Mouse (Mus musculus): ENCODE data around the gene Pla2g5. TPM values are rescaled to one million over a fixed set of nuclear protein-coding genes. Genes with fewer than 3 reads are reported as not detected.
A peak's percentile ranks its signal among the peaks of the same experiment; 100 is the strongest.
"Not testable (repeated sequence)": the region's sequence is repeated elsewhere in the genome, so short reads cannot be mapped to it uniquely, and the experiment has no call there.

Gene Pla2g5
- polyA plus RNA-seq, 1 experiment from 2014 or later = 0.87 TPM

DNA sequence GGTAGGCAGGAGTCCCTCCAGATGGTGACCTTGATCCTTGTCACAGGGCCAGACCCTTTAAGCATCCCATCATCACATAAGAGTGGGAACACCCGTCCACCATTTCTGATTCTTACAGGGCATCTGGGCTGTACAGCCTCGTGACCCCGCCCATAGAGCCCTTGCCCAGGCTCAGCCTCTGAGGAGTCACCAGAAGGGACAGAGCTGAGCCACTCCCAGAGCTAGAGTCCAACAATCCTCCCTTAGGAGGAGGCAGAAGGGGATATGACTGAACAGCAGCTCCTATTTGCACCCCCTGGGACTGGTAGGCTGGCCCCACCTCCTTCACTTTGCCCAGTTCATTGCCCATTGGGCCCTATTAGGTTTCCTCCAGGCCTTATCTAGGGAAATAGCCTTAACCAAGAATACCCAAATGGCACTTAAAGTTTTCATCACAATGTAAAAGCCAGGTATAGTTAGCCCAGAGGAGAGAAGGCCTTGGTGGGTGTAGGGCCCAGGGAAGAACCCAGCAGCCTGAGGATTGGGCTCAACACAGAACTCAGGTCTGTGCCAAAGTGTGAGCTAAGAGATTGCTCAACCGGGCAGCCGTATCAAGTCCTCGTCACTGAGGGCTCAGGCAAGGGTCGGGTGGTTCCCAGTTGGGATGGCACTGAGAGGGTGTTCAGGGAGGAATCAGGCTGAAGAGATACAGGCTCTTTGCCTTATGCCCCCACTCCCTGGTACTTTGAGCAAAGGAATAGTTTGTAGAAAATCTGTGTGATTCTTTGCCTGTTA, 17.7 kb upstream of the Pla2g5 start:
- Histone ChIP-seq H3K4me1 (ENCODE audit: control insufficient read depth, insufficient read depth, low read length) (no peaks in the 10 kb centered on the region), H3K27ac (replicated peaks; ENCODE audit: low read depth, low read length) (no peak overlapping the region), H3K4me3 (replicated peaks; ENCODE audit: low read depth, low read length) (no peak overlapping the region), H3K27me3 (ENCODE audit: control insufficient read depth, insufficient read depth, low read length) (no peaks in the 10 kb centered on the region), H3K9ac (replicated peaks; ENCODE audit: low read length) (no peak overlapping the region), H3K36me3 (ENCODE audit: control insufficient read depth, insufficient read depth, low read length) (no peaks in the 10 kb centered on the region), H3K4me2 (ENCODE audit: low read length) (no peak overlapping the region), H3K9me3 (ENCODE audit: control insufficient read depth, low read length) (no peaks in the 10 kb centered on the region)
- DNase-seq (no peak), ATAC-seq (ENCODE audit: low FRiP score, low TSS enrichment) (no peak)
- WGBS = 81% methylated on average over 7 of the region's 7 CpGs

DNA sequence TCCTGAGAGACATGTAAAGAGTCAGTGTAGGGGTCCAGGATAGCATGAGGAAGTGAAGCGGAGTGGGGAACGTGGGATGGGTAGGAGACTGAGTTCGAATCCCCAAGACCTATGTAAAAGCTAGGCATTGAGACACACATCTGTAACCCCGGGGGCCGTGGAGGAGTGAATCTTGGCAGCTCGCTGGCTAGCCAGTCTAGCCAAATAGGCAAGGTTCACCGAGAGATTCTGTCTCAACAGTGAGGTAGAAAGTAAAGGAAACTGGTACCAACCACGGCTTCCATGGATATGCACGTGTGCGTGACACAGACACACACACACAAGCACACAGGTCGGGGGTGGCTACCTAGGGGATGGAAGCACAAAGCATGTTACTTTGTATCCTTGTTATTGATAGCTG, 16.5 kb upstream of the Pla2g5 start:
- no peak for DNase-seq
- Histone ChIP-seq H3K36me3 (ENCODE audit: control insufficient read depth, insufficient read depth, low read length) (no peaks in the 10 kb centered on the region), H3K4me1 (ENCODE audit: control insufficient read depth, insufficient read depth, low read length) (no peaks in the 10 kb centered on the region), H3K4me2 (ENCODE audit: low read length) (no peak overlapping the region), H3K27me3 (ENCODE audit: control insufficient read depth, insufficient read depth, low read length) (no peaks in the 10 kb centered on the region), H3K4me3 (replicated peaks; ENCODE audit: low read depth, low read length) (no peak overlapping the region), H3K9ac (replicated peaks; ENCODE audit: low read length) (no peak overlapping the region), H3K27ac (replicated peaks; ENCODE audit: low read depth, low read length) (no peak overlapping the region), H3K9me3 (ENCODE audit: control insufficient read depth, low read length) (no peaks in the 10 kb centered on the region)
- ATAC-seq (ENCODE audit: low FRiP score, low TSS enrichment) = no peak
- WGBS = 89% methylated on average over 11 of the region's 11 CpGs

DNA sequence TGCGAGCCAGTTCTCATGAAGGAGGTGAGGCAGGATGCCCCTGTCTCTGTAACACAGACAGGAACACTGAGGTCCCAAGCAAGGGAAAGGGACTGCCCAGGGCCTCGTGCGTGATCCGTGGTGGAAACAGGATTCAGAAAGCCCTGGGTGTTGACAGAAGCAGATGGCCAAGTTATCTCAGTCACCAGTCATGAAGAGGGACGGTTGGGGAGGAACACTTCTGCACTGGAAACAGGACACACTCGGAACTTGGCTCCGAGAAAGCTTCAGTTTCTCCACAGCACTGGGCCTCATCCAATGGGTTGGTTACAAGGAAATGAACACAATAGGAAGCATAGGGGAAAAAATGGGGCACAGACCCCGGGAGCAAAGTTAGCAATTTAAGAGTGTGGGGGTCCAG, 15.5 kb upstream of the Pla2g5 start:
- no peak overlapping the region for H3K4me3 ChIP-seq (replicated peaks; ENCODE audit: low read depth, low read length)
- no peaks in the 10 kb centered on the region for H3K36me3 ChIP-seq (ENCODE audit: control insufficient read depth, insufficient read depth, low read length)
- no peak for ATAC-seq (ENCODE audit: low FRiP score, low TSS enrichment)
- 73% methylated on average over 8 of the region's 8 CpGs for WGBS
- no peaks in the 10 kb centered on the region for H3K9me3 ChIP-seq (ENCODE audit: control insufficient read depth, low read length)
- no peaks in the 10 kb centered on the region for H3K4me1 ChIP-seq (ENCODE audit: control insufficient read depth, insufficient read depth, low read length)
- no peak overlapping the region for H3K27ac ChIP-seq (replicated peaks; ENCODE audit: low read depth, low read length)
- H3K27me3 ChIP-seq (ENCODE audit: control insufficient read depth, insufficient read depth, low read length) = no peaks in the 10 kb centered on the region
- H3K9ac ChIP-seq (replicated peaks; ENCODE audit: low read length) = no peak overlapping the region
- H3K4me2 ChIP-seq (ENCODE audit: low read length) = no peak overlapping the region
- no peak for DNase-seq

DNA sequence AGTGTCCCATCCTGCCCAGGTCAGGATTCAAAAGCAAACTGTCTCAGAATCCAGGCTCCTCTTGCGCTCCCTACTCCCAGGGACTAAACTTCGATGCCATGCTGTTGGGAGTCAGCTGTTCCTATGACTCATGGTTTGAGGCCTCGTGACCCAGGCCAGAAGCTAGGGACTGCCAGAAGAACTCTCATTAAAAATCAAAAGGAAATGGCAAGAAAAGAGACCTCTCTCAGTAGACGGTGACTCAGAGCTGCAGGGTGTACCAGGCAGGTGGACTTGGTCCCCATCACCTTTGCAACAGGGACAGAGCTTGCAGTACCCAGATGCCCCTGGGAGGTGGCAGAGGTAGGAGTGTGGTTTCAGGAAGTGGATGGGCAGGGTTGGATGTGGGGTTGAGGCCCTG, 14.4 kb upstream of the Pla2g5 start, which contains the start of gene Pla2g2e:
Gene Pla2g2e, plus strand, starts transcription at position 212 of the 400 bp plus-strand sequence.
- no peak within 1 kb of the TSS for H3K27ac ChIP-seq (replicated peaks; ENCODE audit: low read depth, low read length)

DNA sequence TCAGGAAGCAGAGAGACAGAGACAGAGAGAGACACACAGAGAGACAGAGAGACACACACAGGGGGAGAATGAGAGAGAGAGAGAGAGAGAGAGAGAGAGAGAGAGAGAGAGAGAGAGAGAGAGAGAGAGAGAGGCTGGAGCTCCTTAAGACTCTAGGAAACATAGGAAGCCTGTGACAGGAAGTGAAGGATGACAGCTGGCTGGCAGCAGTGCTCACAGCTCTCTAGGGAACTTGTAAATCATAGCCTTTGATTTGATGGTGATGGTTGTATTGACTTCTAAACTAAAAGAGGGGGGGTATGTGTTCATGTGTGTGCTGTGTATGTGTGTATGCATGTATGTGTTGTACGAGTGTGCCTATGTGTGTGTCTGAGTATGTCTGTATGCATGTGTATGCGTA, 12.7 kb upstream of the Pla2g5 start:
- 94% methylated on average over 2 of the region's 2 CpGs for WGBS
- ATAC-seq (ENCODE audit: low FRiP score, low TSS enrichment) (no peak), DNase-seq (no peak)
- H3K9me3 ChIP-seq (ENCODE audit: control insufficient read depth, low read length) = no peaks in the 10 kb centered on the region; the same call in 1 of the 2 replicates
- H3K27me3 ChIP-seq (ENCODE audit: control insufficient read depth, insufficient read depth, low read length) = no peaks in the 10 kb centered on the region
- H3K9ac ChIP-seq (replicated peaks; ENCODE audit: low read length) = no peak overlapping the region
- H3K27ac ChIP-seq (replicated peaks; ENCODE audit: low read depth, low read length) = no peak overlapping the region
- H3K36me3 ChIP-seq (ENCODE audit: control insufficient read depth, insufficient read depth, low read length) = no peaks in the 10 kb centered on the region
- H3K4me2 ChIP-seq (ENCODE audit: low read length) = no peak overlapping the region
- H3K4me1 ChIP-seq (ENCODE audit: control insufficient read depth, insufficient read depth, low read length) = no peaks in the 10 kb centered on the region
- no peak overlapping the region for H3K4me3 ChIP-seq (replicated peaks; ENCODE audit: low read depth, low read length)

More for the DNA sequence above, 14.4 kb upstream of the Pla2g5 start, which contains the start of gene Pla2g2e:
- no peak within 1 kb of the TSS for H3K4me3 ChIP-seq (replicated peaks; ENCODE audit: low read depth, low read length)
- DNase-seq (no peak), ATAC-seq (ENCODE audit: low FRiP score, low TSS enrichment) (no peak)
- H3K9me3 ChIP-seq (ENCODE audit: control insufficient read depth, low read length) = no peaks in the 10 kb centered on the region
- H3K36me3 ChIP-seq (ENCODE audit: control insufficient read depth, insufficient read depth, low read length) = no peaks in the 10 kb centered on the region
- H3K4me2 ChIP-seq (ENCODE audit: low read length) = no peak within 1 kb of the TSS
- H3K9ac ChIP-seq (replicated peaks; ENCODE audit: low read length) = no peak within 1 kb of the TSS
- WGBS = 84% methylated on average over 4 of the region's 4 CpGs
- no peaks in the 10 kb centered on the region for H3K4me1 ChIP-seq (ENCODE audit: control insufficient read depth, insufficient read depth, low read length)
- H3K27me3 ChIP-seq (ENCODE audit: control insufficient read depth, insufficient read depth, low read length) = no peaks in the 10 kb centered on the region

DNA sequence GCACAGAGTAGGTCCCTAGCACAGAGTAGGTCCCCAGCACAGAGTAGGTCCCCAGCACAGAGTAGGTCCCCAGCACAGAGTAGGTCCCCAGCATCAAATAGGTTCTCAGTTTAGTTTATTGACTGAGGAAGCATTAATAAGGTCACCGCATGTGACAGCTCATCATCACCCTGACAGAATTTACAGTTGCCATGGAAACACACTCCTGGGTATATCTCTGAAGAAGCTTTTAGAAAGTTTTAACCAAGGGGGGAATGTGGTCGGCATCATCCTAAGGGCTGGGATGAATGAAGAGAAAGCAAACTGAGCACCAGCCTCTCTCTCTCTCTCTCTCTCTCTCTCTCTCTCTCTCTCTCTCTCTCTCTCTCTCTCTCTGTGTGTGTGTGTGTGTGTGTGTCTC, 12.0 kb upstream of the Pla2g5 start:
- ATAC-seq (ENCODE audit: low FRiP score, low TSS enrichment); H3K9me3 ChIP-seq (ENCODE audit: control insufficient read depth, low read length); H3K4me3 ChIP-seq (replicated peaks; ENCODE audit: low read depth, low read length); H3K27ac ChIP-seq (replicated peaks; ENCODE audit: low read depth, low read length); H3K4me1 ChIP-seq (ENCODE audit: control insufficient read depth, insufficient read depth, low read length); H3K4me2 ChIP-seq (ENCODE audit: low read length); H3K27me3 ChIP-seq (ENCODE audit: control insufficient read depth, insufficient read depth, low read length); H3K9ac ChIP-seq (replicated peaks; ENCODE audit: low read length); H3K36me3 ChIP-seq (ENCODE audit: control insufficient read depth, insufficient read depth, low read length): not testable (repeated sequence)
- WGBS = 64% methylated on average over 2 of the region's 2 CpGs
- peak; percentile 64 for DNase-seq

DNA sequence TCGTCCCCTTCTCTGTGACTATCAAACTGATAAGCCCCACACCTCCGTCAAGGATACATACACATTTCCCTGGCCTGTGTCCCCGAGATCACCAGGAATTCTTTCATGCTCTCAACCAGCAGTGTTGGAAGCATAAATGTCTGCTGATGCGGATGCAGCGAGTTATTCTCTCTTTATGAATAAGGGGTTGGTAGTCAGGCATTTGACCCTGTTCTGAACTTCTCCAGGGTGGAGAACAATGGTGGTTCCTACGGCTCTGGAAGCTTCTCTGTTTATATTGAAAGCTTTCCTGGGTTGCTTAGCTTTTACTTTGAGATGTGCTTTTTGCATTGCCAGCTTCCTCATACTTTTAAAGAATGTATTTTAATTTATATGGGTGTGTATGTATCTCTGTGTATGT, 10.6 kb upstream of the Pla2g5 start, which contains the start of gene Gm13030:
Gene Gm13030, minus strand, starts transcription at position 101 of the 400 bp plus-strand sequence.
- H3K9me3 ChIP-seq (ENCODE audit: control insufficient read depth, low read length) = no peaks in the 10 kb centered on the region; the same call in 1 of the 2 replicates
- no peak within 1 kb of the TSS for H3K4me2 ChIP-seq (ENCODE audit: low read length)
- no peak for DNase-seq
- ATAC-seq (ENCODE audit: low FRiP score, low TSS enrichment) = no peak
- H3K27me3 ChIP-seq (ENCODE audit: control insufficient read depth, insufficient read depth, low read length) = no peaks in the 10 kb centered on the region
- 89% methylated on average over 6 of the region's 6 CpGs for whole genome bisulfite sequencing
- H3K9ac ChIP-seq (replicated peaks; ENCODE audit: low read length) = no peak within 1 kb of the TSS
- H3K36me3 ChIP-seq (ENCODE audit: control insufficient read depth, insufficient read depth, low read length) = no peaks in the 10 kb centered on the region
- no peaks in the 10 kb centered on the region for H3K4me1 ChIP-seq (ENCODE audit: control insufficient read depth, insufficient read depth, low read length)
- no peak within 1 kb of the TSS for H3K4me3 ChIP-seq (replicated peaks; ENCODE audit: low read depth, low read length)
- H3K27ac ChIP-seq (replicated peaks; ENCODE audit: low read depth, low read length) = no peak within 1 kb of the TSS

DNA sequence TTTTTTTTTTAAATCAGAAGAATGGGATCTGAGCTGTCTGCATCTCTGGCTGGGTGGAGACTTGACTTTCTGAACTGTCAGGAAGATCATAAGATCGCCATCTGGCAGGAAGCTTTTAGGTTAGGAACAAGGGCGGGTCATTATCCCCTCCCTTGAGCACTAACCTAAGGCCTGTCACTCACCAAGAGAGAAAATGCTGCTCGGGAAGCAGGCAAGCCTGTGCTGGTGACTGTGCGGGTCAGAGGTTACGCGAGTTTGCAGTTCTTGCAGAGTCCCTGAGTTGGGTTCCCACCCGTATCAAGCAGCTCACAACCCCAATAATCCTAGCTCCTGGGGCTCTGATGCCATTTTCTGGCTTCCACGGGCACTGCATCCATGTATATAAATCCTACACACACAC, 5.4 kb upstream of the Pla2g5 start:
- Histone ChIP-seq H3K9me3 (ENCODE audit: control insufficient read depth, low read length) (no peaks in the 10 kb centered on the region; the same call in 1 of the 2 replicates), H3K9ac (replicated peaks; ENCODE audit: low read length) (no peak overlapping the region), H3K36me3 (ENCODE audit: control insufficient read depth, insufficient read depth, low read length) (no peaks in the 10 kb centered on the region), H3K4me1 (ENCODE audit: control insufficient read depth, insufficient read depth, low read length) (no peaks in the 10 kb centered on the region), H3K27ac (replicated peaks; ENCODE audit: low read depth, low read length) (no peak overlapping the region), H3K27me3 (ENCODE audit: control insufficient read depth, insufficient read depth, low read length) (no peaks in the 10 kb centered on the region), H3K4me2 (ENCODE audit: low read length) (no peak overlapping the region), H3K4me3 (replicated peaks; ENCODE audit: low read depth, low read length) (no peak overlapping the region)
- ATAC-seq (ENCODE audit: low FRiP score, low TSS enrichment) = no peak
- DNase-seq = no peak
- 48% methylated on average over 8 of the region's 8 CpGs for WGBS

DNA sequence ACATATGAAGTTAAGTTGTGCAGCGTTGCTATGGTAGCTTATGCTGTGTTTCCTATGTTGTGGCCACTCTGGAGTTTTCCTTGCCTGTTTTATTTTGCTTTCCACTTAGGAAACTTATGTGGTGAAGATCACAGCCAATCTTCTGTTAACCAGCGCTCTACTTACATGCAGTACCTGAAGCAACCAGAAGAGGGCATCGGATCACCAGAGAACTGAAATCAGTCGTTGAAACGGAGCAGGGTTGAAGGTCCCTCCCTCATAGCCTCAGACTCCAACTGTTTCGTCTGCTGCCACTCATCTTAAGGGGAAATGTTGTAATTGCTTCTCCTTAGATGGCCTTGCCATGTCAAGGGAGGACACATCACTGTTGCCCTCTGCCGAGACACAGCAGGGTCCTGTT, 3.1 kb upstream of the Pla2g5 start:
- 15% methylated on average over 7 of the region's 7 CpGs for WGBS
- Histone ChIP-seq H3K27ac (replicated peaks; ENCODE audit: low read depth, low read length) (no peak overlapping the region), H3K4me2 (ENCODE audit: low read length) (no peak overlapping the region), H3K36me3 (ENCODE audit: control insufficient read depth, insufficient read depth, low read length) (no peaks in the 10 kb centered on the region), H3K27me3 (ENCODE audit: control insufficient read depth, insufficient read depth, low read length) (no peaks in the 10 kb centered on the region), H3K9ac (replicated peaks; ENCODE audit: low read length) (no peak overlapping the region), H3K4me1 (ENCODE audit: control insufficient read depth, insufficient read depth, low read length) (no peaks in the 10 kb centered on the region), H3K9me3 (ENCODE audit: control insufficient read depth, low read length) (no peaks in the 10 kb centered on the region; the same call in 1 of the 2 replicates), H3K4me3 (replicated peaks; ENCODE audit: low read depth, low read length) (no peak overlapping the region)
- ATAC-seq (ENCODE audit: low FRiP score, low TSS enrichment) = no peak
- peak; percentile 86 for DNase-seq
